Mouse (Mus musculus): ENCODE data around the gene Kazald1. TPM values are rescaled to one million over a fixed set of nuclear protein-coding genes. Genes with fewer than 3 reads are reported as not detected.
"Not testable (repeated sequence)": the region's sequence is repeated elsewhere in the genome, so short reads cannot be mapped to it uniquely, and the experiment has no call there.

Gene Kazald1
- 1 to 10 TPM; 7.3 to 9.5 TPM for total RNA-seq (2021)
- long read RNA-seq, experiment 1, partial matches to known transcripts: 5 of 10 reads
- long read RNA-seq, experiment 1, other reads (novel, unspliced or antisense): 3 of 10 reads
- long read RNA-seq, experiment 2, transcript Kazald1-201 (5 exons, 1,380 nt): major isoform, 5 of 11 reads
- long read RNA-seq, experiment 2, partial matches to known transcripts: 2 of 11 reads
- long read RNA-seq, experiment 2, other reads (novel, unspliced or antisense): 4 of 11 reads

- DNase-seq: peak; percentile 91
- intact Hi-C loops (cut with DNase I; ENCODE audit: low total_unique reads): no loop called here
Observed at GRCm38 (mm10) chr19:45074580-45075322, at the start of gene Kazald1. Gene Kazald1 (plus strand): TSS chr19:45075241.

- no peak for DNase-seq
- intact Hi-C loops (cut with DNase I; ENCODE audit: low total_unique reads): no loop called here
Observed at GRCm38 (mm10) chr19:45025937-45026568, 49.0 kb upstream of the Kazald1 start.

- DNase-seq: no peak
- intact Hi-C loops (cut with DNase I; ENCODE audit: low total_unique reads): no loop called here
Observed at GRCm38 (mm10) chr19:45026958-45027670, 47.9 kb upstream of the Kazald1 start.

GRCm38 (mm10) chr19:45027848-45028247 is 47.2 kb upstream of the Kazald1 start:
- intact Hi-C loops (cut with DNase I; ENCODE audit: low total_unique reads): no loop called here
- no peak for DNase-seq

GRCm38 (mm10) chr19:45028746-45029145 is 46.3 kb upstream of the Kazald1 start:
- no peak for DNase-seq

GRCm38 (mm10) chr19:45029571-45029970 is 45.5 kb upstream of the Kazald1 start:
- intact Hi-C loops (cut with DNase I; ENCODE audit: low total_unique reads): no loop called here
- no peak for DNase-seq

More at GRCm38 (mm10) chr19:45028746-45029145, 46.3 kb upstream of the Kazald1 start:
- intact Hi-C loops (cut with DNase I; ENCODE audit: low total_unique reads): no loop called here

GRCm38 (mm10) chr19:45030111-45030510 is 44.9 kb upstream of the Kazald1 start:
- intact Hi-C loops (cut with DNase I; ENCODE audit: low total_unique reads): loop anchor here (2.0 kb wide), 1 partner anchor 17 kb away; no protein-coding TSS in a partner anchor
- peak; percentile 73 for DNase-seq

- intact Hi-C loops (cut with DNase I; ENCODE audit: low total_unique reads): loop anchor here (2.0 kb wide), 1 partner anchor 18 kb away; no protein-coding TSS in a partner anchor
- DNase-seq: peak; percentile 77
Observed at GRCm38 (mm10) chr19:45030746-45031693, 44.0 kb upstream of the Kazald1 start.

- intact Hi-C loops (cut with DNase I; ENCODE audit: low total_unique reads): loop anchor here (2.0 kb wide), 1 partner anchor 19 kb away; no protein-coding TSS in a partner anchor
- DNase-seq: peak; percentile 78
Observed at GRCm38 (mm10) chr19:45031780-45032179, 43.3 kb upstream of the Kazald1 start.

- intact Hi-C loops (cut with DNase I; ENCODE audit: low total_unique reads): no loop called here
- DNase-seq: no peak
Observed at GRCm38 (mm10) chr19:45032570-45033332, 42.3 kb upstream of the Kazald1 start.

GRCm38 (mm10) chr19:45036867-45037266 is 38.2 kb upstream of the Kazald1 start:
- intact Hi-C loops (cut with DNase I; ENCODE audit: low total_unique reads): no loop called here

GRCm38 (mm10) chr19:45038198-45038597 is 36.8 kb upstream of the Kazald1 start:
- DNase-seq; intact Hi-C loops (cut with DNase I; ENCODE audit: low total_unique reads): not testable (repeated sequence)

More at GRCm38 (mm10) chr19:45036867-45037266, 38.2 kb upstream of the Kazald1 start:
- DNase-seq: peak; percentile 77

GRCm38 (mm10) chr19:45040214-45040613 is 34.8 kb upstream of the Kazald1 start:
- no peak for DNase-seq
- intact Hi-C loops (cut with DNase I; ENCODE audit: low total_unique reads): no loop called here

- intact Hi-C loops (cut with DNase I; ENCODE audit: low total_unique reads): no loop called here
- DNase-seq: no peak
Observed at GRCm38 (mm10) chr19:45044389-45044927, 30.6 kb upstream of the Kazald1 start.

GRCm38 (mm10) chr19:45045236-45045635 is 29.8 kb upstream of the Kazald1 start:
- peak; percentile 74 for DNase-seq
- intact Hi-C loops (cut with DNase I; ENCODE audit: low total_unique reads): no loop called here

- intact Hi-C loops (cut with DNase I; ENCODE audit: low total_unique reads): no loop called here
- no peak for DNase-seq
Observed at GRCm38 (mm10) chr19:45045651-45046050, 29.4 kb upstream of the Kazald1 start, which contains the start of gene Pdzd7. Gene Pdzd7 (minus strand): TSS chr19:45045717.

GRCm38 (mm10) chr19:45046523-45047321 is 28.3 kb upstream of the Kazald1 start:
- intact Hi-C loops (cut with DNase I; ENCODE audit: low total_unique reads): no loop called here
- DNase-seq: peak; percentile 88
